Mouse (Mus musculus): ENCODE results near the gene 1700019D03Rik. TPM values are rescaled to one million over a fixed set of nuclear protein-coding genes. Genes with fewer than 3 reads are reported as not detected.
A peak's percentile ranks its signal among the peaks of the same experiment; 100 is the strongest.

Gene 1700019D03Rik
- 10.4 and 15.2 TPM in 2 replicates for polyA plus RNA-seq (2012; rRNA removed)

GRCm38 (mm10) chr1:53020079-53020478 lies at the start of gene 1700019D03Rik:
TSS of gene 1700019D03Rik (minus strand) at chr1:53020179.
- no peak for DNase-seq (ENCODE audit: extremely low spot score in 1 of 2, low spot score in 1 of 2)

GRCm38 (mm10) chr1:53063921-53064320 lies 43.9 kb upstream of the 1700019D03Rik start:
- DNase-seq (ENCODE audit: extremely low spot score in 1 of 2, low spot score in 1 of 2) = no peak

GRCm38 (mm10) chr1:53061871-53062608 lies 42.1 kb upstream of the 1700019D03Rik start:
- DNase-seq (ENCODE audit: extremely low spot score in 1 of 2, low spot score in 1 of 2) = peak; percentile 22 to 57

- no peak for DNase-seq (ENCODE audit: extremely low spot score in 1 of 2, low spot score in 1 of 2)
Observed at GRCm38 (mm10) chr1:53061340-53061739, 41.4 kb upstream of the 1700019D03Rik start, which contains the start of gene Mstn. TSS of gene Mstn (plus strand) at chr1:53061640.

- no peak for DNase-seq (ENCODE audit: extremely low spot score in 1 of 2, low spot score in 1 of 2)
Observed at GRCm38 (mm10) chr1:53060499-53060898, 40.5 kb upstream of the 1700019D03Rik start.

GRCm38 (mm10) chr1:53059106-53059505 lies 39.1 kb upstream of the 1700019D03Rik start:
- DNase-seq (ENCODE audit: extremely low spot score in 1 of 2, low spot score in 1 of 2) = no peak

GRCm38 (mm10) chr1:53053087-53054022 lies 33.4 kb upstream of the 1700019D03Rik start:
- peak in 1 of 2 experiments; percentile 88 for DNase-seq (ENCODE audit: extremely low spot score in 1 of 2, low spot score in 1 of 2)

- no peak for DNase-seq (ENCODE audit: extremely low spot score in 1 of 2, low spot score in 1 of 2)
Observed at GRCm38 (mm10) chr1:53049763-53050427, 29.9 kb upstream of the 1700019D03Rik start.

- DNase-seq (ENCODE audit: extremely low spot score in 1 of 2, low spot score in 1 of 2) = peak in 1 of 2 experiments; percentile 13
Observed at GRCm38 (mm10) chr1:53037443-53037871, 17.5 kb upstream of the 1700019D03Rik start.

GRCm38 (mm10) chr1:53032550-53032949 lies 12.6 kb upstream of the 1700019D03Rik start:
- peak; percentile 21 to 86 for DNase-seq (ENCODE audit: extremely low spot score in 1 of 2, low spot score in 1 of 2)

GRCm38 (mm10) chr1:53018746-53019505 lies 1.1 kb downstream of the 1700019D03Rik start:
- peak in 1 of 2 experiments; percentile 39 for DNase-seq (ENCODE audit: extremely low spot score in 1 of 2, low spot score in 1 of 2)

GRCm38 (mm10) chr1:53015606-53016005 lies 4.4 kb downstream of the 1700019D03Rik start:
- no peak for DNase-seq (ENCODE audit: extremely low spot score in 1 of 2, low spot score in 1 of 2)

GRCm38 (mm10) chr1:53014716-53015115 lies 5.3 kb downstream of the 1700019D03Rik start:
- DNase-seq (ENCODE audit: extremely low spot score in 1 of 2, low spot score in 1 of 2) = peak; percentile 20 to 67

GRCm38 (mm10) chr1:52986692-52987091 lies 33.3 kb downstream of the 1700019D03Rik start:
- peak; percentile 63 to 65 for DNase-seq (ENCODE audit: extremely low spot score in 1 of 2, low spot score in 1 of 2)

GRCm38 (mm10) chr1:52973198-52973597 lies 46.8 kb downstream of the 1700019D03Rik start:
- DNase-seq (ENCODE audit: extremely low spot score in 1 of 2, low spot score in 1 of 2) = no peak

GRCm38 (mm10) chr1:52971881-52972503 lies 48.0 kb downstream of the 1700019D03Rik start:
- DNase-seq (ENCODE audit: extremely low spot score in 1 of 2, low spot score in 1 of 2) = no peak

- DNase-seq (ENCODE audit: extremely low spot score in 1 of 2, low spot score in 1 of 2) = no peak
Observed at GRCm38 (mm10) chr1:52964581-52964980, 55.4 kb downstream of the 1700019D03Rik start.

GRCm38 (mm10) chr1:52963097-52963496 lies 56.9 kb downstream of the 1700019D03Rik start:
- DNase-seq (ENCODE audit: extremely low spot score in 1 of 2, low spot score in 1 of 2) = no peak

GRCm38 (mm10) chr1:52960191-52960590 lies 59.8 kb downstream of the 1700019D03Rik start:
- DNase-seq (ENCODE audit: extremely low spot score in 1 of 2, low spot score in 1 of 2) = no peak

Measured in frontal cortex, adult 2 months (tissue).